Mouse (Mus musculus) midbrain, embryonic 16.5 days (tissue): ENCODE results near the gene Iqcc. TPM values are rescaled to one million over a fixed set of nuclear protein-coding genes. Genes with fewer than 3 reads are reported as not detected.
A peak's percentile ranks its signal among the peaks of the same experiment; 100 is the strongest.

Source experiments
- ATAC-seq: fragments of 200-750 bp; cut with Nextera tagmentation; 2 replicates; pipeline ENCODE4 v1.8.0; 2017; ENCODE audit warnings: moderate TSS enrichment
- H3K27ac ChIP-seq: fragments of 300-500 bp; sonication (generic); 2 replicates; pipeline ENCODE4 v1.5.1; 2014; ENCODE audit warnings: mild to moderate bottlenecking, low read length, mixed read lengths
- H3K27me3 ChIP-seq: fragments of 300-500 bp; sonication (generic); 2 replicates; pipeline ENCODE4 v1.6.1; 2014; ENCODE audit warnings: low read depth, low read length, mixed read lengths; ENCODE audit not compliant: control insufficient read depth, insufficient read depth
- H3K36me3 ChIP-seq: fragments of 300-500 bp; sonication (generic); 2 replicates; pipeline ENCODE4 v1.6.1; 2014; ENCODE audit warnings: mild to moderate bottlenecking, low read length, moderate library complexity, mixed read lengths; ENCODE audit not compliant: control insufficient read depth, insufficient read depth
- H3K4me1 ChIP-seq: fragments of 300-500 bp; sonication (generic); 2 replicates; pipeline ENCODE4 v1.6.1; 2014; ENCODE audit warnings: mild to moderate bottlenecking, low read length, mixed read lengths; ENCODE audit not compliant: control insufficient read depth, insufficient read depth
- H3K4me2 ChIP-seq: fragments of 300-500 bp; sonication (generic); 2 replicates; pipeline ENCODE4 v1.6.1; 2014; ENCODE audit warnings: mild to moderate bottlenecking, low read length, mixed read lengths
- H3K4me3 ChIP-seq: fragments of 300-500 bp; sonication (generic); 2 replicates; pipeline ENCODE4 v1.5.1; 2014; ENCODE audit warnings: low read depth, mild to moderate bottlenecking, low read length, moderate library complexity, mixed read lengths
- H3K9ac ChIP-seq: fragments of 300-500 bp; sonication (generic); 2 replicates; pipeline ENCODE4 v1.6.1; 2014; ENCODE audit warnings: low read depth, low read length, mixed read lengths
- H3K9me3 ChIP-seq: fragments of 300-500 bp; sonication (generic); replicated peaks from 2 replicates; pipeline ENCODE4 v1.6.1; 2014; ENCODE audit warnings: mild to moderate bottlenecking, low read length, mixed read lengths; ENCODE audit not compliant: control insufficient read depth, poor library complexity, severe bottlenecking
- WGBS: fragments of 180-500 bp; shearing (Covaris S2); extraction: QIAGEN DNeasy Blood & Tissue Kit; methylation state at CpG from one replicate; pipeline ENCODE4 v1.1.7; 2014; 5-methylcytosine and 5-hydroxymethylcytosine counted together
- polyA plus RNA-seq: library from polyadenylated mRNA; unstranded; fragments of >200 nt; fragmentation: Nextera tagmentation; extraction: Ambion mirVana; gene quantifications from 2 replicates; pipeline ENCODE4 v1.2.1, GENCODE M21; 2015

Gene Iqcc
- polyA plus RNA-seq, 1 experiment from 2014 or later = 33.1 TPM

- Histone ChIP-seq H3K9me3 (no peaks in the 10 kb centered on the region), H3K4me3 (no peak within 1 kb of the TSS), H3K4me2 (peak within 1 kb of the TSS; percentile 24; the same call in 1 of the 2 replicates), H3K9ac (peak within 1 kb of the TSS; percentile 38; the same call in 1 of the 2 replicates), H3K36me3 (no peaks in the 10 kb centered on the region), H3K4me1 (no peaks in the 10 kb centered on the region), H3K27me3 (no peaks in the 10 kb centered on the region), H3K27ac (no peak within 1 kb of the TSS)
- ATAC-seq = no peak
- 82% methylated on average over 5 of the region's 5 CpGs for WGBS
Measured at GRCm38 (mm10) chr4:129578466-129578865, 40.4 kb downstream of the Iqcc start, which contains the start of gene Fam167b. Gene Fam167b, minus strand, starts transcription at chr4:129578549.

DNA sequence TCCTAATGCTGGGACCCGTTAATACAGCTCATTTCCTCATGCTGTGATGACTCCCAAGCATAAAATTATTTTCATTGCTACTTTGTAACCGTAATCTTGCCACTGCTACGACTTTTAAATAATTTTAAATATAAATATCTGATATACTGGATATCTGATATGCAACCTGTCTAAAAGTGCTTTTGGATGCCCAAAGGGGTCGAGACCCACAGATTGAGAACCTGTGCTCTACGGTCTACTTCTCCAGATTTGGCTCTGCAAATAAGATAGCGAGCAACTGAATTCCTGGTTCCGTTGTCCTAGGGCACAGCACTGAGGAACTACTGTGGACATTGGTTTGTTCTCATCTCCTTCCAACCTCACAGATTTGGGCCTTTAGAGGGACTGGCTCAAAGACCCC is 41.2 kb downstream of the Iqcc start:
- Histone ChIP-seq H3K27me3 (no peaks in the 10 kb centered on the region), H3K36me3 (no peaks in the 10 kb centered on the region), H3K4me2 (no peak overlapping the region), H3K4me3 (no peak overlapping the region), H3K27ac (no peak overlapping the region), H3K9ac (no peak overlapping the region), H3K9me3 (no peaks in the 10 kb centered on the region), H3K4me1 (no peaks in the 10 kb centered on the region)
- 80% methylated on average over 7 of the region's 7 CpGs for WGBS
- ATAC-seq = no peak

DNA sequence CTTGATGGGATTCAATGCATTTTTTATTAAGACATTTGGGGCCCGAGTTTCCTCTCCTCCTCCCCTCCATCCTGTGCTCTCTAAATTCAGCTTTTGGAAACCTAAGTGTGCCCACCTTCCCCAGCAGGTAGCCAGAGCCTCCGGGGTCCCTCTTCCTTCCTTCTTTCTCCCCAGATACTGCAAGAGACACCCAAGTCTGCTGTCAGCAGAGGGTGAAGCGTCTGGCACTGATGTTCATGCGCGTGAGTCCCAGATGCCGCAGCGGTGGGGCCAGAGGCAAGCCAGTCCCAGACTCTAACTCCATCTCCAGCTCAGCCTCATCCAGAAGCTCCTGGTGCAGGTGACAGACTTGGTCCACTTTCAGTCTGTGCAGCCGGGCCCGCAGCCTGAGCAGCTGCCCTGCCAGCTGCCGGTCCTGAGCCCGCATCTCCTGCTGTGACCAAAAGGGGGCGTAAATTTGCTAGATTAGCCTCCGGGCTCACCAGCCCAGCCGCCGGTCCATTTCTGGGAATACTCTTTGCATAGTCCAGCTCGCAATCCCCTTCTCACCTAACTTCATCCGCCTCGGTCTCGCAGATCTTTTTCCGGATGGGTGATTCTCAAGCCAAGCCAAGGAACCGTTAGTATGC is 41.9 kb downstream of the Iqcc start:
- peak overlapping the region; percentile 38 for H3K9ac ChIP-seq

DNA sequence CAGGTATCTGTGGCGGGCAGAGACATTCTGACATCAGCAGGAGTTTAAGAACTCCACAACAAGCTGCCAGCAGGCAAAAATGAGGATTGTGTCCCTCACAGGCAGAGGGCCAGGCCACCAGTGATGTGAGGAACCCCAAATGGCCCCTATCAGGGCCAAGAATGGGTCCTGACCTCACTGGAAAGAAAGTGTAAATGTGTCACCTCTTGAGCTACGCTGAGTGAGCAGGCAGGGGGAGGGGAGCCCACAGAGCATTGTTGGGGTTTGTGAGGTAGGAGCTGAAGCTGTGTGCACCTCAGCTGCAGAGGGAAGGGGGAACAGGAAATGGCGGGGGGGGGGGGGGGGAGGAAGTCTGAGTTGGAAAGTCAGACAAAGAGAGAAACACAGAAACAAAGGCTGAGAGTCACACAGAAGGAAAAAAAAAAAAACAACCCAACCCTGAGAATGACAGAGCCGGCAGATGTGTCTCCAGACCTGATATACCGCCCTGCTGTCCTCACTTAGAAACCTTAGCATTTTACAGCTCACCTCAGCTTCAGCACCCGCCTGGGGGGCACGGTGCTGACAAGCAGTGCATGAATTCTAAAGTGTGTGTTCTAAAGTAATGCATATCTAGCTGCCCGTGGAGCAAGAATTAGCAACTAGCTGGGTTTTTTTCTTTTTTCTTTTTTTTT is 43.6 kb downstream of the Iqcc start:
- Histone ChIP-seq H3K4me2 (no peak overlapping the region), H3K36me3 (no peaks in the 10 kb centered on the region), H3K27ac (no peak overlapping the region), H3K9me3 (no peaks in the 10 kb centered on the region), H3K4me3 (no peak overlapping the region), H3K9ac (no peak overlapping the region), H3K4me1 (no peaks in the 10 kb centered on the region), H3K27me3 (no peaks in the 10 kb centered on the region)
- WGBS = 65% methylated on average over 7 of the region's 8 CpGs
- ATAC-seq = no peak

More for the DNA sequence above, 41.9 kb downstream of the Iqcc start:
- Histone ChIP-seq H3K4me2 (peak overlapping the region; percentile 24; the same call in 1 of the 2 replicates), H3K36me3 (no peaks in the 10 kb centered on the region), H3K4me3 (no peak overlapping the region), H3K27ac (no peak overlapping the region), H3K9me3 (no peaks in the 10 kb centered on the region), H3K4me1 (no peaks in the 10 kb centered on the region), H3K27me3 (no peaks in the 10 kb centered on the region)
- no peak for ATAC-seq
- 24% methylated on average over 21 of the region's 21 CpGs for WGBS

DNA sequence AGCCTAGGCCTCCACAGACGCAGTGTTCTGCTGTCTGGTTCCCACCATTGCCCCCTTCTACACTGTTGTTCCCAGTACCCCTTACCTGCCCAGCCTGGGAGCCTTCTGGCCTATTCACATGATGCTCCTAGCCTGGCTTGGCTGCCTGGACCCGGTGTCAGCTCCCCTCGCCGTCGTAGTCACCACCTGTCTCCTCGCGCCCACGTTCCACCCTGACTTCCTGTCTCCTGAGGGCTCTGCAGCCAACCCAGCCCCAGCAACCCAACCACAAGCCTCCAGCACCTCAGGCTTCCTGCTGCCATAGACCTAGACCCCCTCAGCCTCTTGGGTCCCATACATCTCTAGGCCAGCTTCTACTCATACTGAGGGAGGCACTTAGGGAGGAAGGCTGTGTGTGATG is 45.5 kb downstream of the Iqcc start, which contains the start of gene Lck:
TSS of gene Lck (minus strand) at position 212 of the 400 bp plus-strand sequence.
- H3K9me3 ChIP-seq = no peaks in the 10 kb centered on the region
- no peaks in the 10 kb centered on the region for H3K36me3 ChIP-seq
- H3K27ac ChIP-seq = no peak within 1 kb of the TSS
- H3K4me3 ChIP-seq = no peak within 1 kb of the TSS
- no peaks in the 10 kb centered on the region for H3K27me3 ChIP-seq
- no peaks in the 10 kb centered on the region for H3K4me1 ChIP-seq
- no peak for ATAC-seq
- H3K9ac ChIP-seq = no peak within 1 kb of the TSS
- no peak within 1 kb of the TSS for H3K4me2 ChIP-seq
- WGBS = 88% methylated on average over 8 of the region's 8 CpGs

DNA sequence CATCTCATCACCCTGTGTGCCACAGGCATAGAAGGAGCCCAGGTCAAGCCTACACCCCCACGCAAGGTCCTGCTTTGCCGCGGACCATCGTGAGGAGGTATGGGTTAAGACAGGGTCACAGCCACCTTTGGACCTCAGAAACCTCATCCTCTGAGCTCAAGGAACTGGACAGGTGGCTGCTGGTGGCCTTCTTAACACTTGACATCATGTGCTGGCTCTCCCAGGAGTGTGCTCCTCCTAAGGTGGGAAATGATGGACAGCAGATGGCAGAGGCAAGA is 45.9 kb downstream of the Iqcc start:
- H3K27me3 ChIP-seq = no peaks in the 10 kb centered on the region
- ATAC-seq = no peak

DNA sequence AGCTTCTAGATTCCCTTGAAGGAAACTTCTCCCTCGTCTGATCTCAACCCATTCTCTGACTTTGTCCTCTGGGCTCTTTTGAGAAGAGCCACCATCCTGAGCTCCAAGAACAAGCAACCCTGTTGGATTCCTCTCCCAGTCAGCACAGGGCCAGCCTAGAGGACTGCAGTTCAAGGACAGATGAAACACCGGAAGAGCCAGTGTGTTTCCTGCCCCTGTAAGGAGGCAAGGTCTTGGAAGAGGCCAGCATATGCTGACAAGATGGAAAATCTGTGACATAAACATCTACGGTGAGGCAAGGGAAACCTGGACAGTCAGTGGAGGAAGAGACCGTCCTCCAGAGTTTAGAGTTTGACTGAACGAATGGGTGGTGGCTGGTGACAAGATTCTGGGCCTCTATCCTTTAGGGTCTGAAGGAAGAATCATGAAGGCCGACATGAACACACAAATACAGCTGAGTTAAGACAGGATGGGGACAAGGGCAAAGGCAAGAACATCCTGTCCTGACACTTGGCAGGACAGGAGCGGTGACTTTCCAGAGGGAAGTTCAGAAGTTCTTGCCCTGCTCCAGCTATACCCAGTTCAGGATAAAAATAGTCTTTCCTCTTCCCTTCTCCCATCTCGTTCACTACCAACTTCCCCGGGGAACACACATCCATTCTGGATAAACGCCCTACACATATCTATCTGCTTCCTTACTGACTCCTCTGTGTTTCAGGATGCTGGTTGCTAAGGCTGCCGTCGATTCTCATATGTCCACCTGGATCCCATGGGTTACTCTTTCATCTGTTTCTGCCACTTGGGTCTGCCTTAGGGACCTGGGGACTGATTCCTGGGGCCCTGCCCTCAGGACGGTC is 46.4 kb downstream of the Iqcc start:
- Histone ChIP-seq H3K4me3 (no peak overlapping the region), H3K36me3 (no peaks in the 10 kb centered on the region), H3K27me3 (no peaks in the 10 kb centered on the region), H3K27ac (no peak overlapping the region), H3K4me2 (no peak overlapping the region), H3K9me3 (no peaks in the 10 kb centered on the region), H3K9ac (no peak overlapping the region), H3K4me1 (no peaks in the 10 kb centered on the region)
- ATAC-seq = no peak
- WGBS = 88% methylated on average over 13 of the region's 13 CpGs

More for the DNA sequence above, 45.9 kb downstream of the Iqcc start:
- Histone ChIP-seq H3K27ac (no peak overlapping the region), H3K9me3 (no peaks in the 10 kb centered on the region), H3K36me3 (no peaks in the 10 kb centered on the region), H3K4me1 (no peaks in the 10 kb centered on the region), H3K4me2 (no peak overlapping the region), H3K9ac (no peak overlapping the region), H3K4me3 (no peak overlapping the region)
- WGBS = 94% methylated on average over 4 of the region's 4 CpGs

DNA sequence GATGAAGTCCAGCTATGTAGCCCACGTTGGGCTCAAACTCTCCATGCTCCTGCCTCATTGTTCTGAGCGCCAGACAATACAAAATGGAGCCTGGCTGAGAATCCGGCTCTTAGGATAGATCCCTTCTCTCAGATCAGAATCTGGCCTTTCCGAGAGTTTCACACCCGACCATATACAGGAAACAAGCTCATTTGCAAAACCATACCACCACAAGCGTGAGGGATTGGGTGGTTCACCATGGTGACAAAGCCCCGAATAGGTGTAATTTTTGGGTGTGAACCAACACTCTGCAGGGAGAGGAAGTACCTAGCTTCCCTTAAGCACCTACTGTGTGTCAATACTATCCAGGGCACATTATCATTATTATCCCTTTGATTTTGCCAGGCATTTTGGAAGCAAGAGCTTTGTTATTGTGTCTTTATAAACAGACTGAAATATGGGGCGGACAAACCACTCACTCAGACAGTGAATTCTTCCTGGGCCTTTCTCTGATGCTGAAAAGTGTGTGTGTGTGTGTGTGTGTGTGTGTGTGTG is 47.3 kb downstream of the Iqcc start:
- Histone ChIP-seq H3K9ac (no peak overlapping the region), H3K27ac (no peak overlapping the region), H3K4me2 (no peak overlapping the region), H3K27me3 (no peaks in the 10 kb centered on the region), H3K4me1 (no peaks in the 10 kb centered on the region), H3K4me3 (no peak overlapping the region), H3K36me3 (no peaks in the 10 kb centered on the region), H3K9me3 (no peaks in the 10 kb centered on the region)
- 69% methylated on average over 8 of the region's 8 CpGs for WGBS
- ATAC-seq = no peak
